Mouse (Mus musculus): Measurements from ENCODE around the gene Cyb561a3.

Gene Cyb561a3

DNA sequence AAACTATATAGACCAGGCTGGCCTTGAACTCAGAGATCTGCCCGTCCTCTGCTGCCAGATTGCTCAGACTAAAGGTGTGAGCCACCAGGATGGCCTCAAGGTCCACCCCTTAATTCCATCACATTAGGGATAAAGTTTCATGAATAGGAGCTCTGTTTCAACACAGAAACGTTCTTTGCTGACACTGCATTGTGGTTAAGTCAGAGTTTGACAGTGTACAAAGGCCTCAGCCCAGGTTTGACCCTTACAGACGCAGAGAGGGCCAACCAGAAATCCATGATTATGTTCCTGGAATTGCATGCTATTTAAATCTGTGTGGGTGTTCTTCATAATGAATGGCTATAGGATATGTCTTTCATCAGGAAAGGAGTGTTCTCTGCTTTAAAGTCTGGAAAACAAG lies 13.3 kb downstream of the Cyb561a3 start:
- no peak for DNase-seq (ENCODE audit: low read depth, low spot score)

DNA sequence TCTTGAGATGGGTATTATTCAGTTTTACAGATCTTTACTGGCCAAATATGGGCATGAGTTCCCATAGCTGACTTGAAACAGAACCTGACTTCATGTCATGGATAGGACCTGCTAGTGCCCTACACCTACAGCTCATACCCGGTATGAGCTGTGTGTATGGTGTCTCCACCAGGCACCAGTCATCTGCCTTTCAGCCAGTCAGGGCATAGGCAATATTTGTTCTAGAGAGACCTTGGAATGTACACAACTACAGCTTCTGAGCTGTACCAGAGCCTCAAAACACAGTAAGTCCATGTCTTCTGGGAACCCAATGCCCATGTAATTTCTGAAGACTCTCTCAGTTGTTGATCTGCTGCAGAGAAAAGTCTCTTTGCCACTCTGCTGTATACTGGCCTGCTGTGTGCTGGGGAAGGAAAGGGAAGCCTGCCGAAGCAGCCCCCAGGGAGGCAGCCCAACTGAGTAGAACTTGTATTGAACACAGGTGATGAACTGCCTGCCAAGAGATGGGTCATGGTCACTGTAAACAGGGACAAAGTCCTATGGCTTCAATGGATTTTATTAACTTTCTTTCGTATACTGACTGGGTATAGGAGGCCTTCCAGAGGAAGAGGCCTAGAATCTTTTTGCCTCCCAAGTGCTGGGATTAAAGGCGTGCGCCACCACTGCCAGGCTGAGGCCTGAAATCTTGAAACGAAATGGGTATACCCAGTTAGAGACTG lies 14.8 kb downstream of the Cyb561a3 start:
- DNase-seq (ENCODE audit: low read depth, low spot score), result no peak

GRCm38 (mm10) chr19:10598188-10598587 lies 21.2 kb downstream of the Cyb561a3 start:
- no peak for DNase-seq (ENCODE audit: low read depth, low spot score)

DNA sequence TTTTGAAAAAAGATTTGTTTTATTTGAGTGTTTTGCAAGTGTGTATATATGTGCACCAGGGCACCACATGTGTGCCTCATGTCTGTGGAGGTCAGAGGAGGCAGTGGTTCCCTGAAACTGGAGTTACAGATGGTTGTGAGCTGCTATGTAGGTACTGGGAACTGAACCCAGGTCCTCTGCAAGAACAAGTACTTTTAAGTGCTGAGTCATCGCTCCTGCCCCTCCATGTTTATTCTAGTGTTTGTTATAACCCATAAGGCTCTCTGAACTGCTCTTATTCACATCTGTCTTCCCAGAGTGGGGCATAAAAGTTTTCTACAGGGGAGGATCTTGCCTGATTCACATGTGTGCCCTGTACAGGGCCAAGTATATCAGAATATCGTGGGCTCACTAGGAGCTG lies 22.7 kb downstream of the Cyb561a3 start:
- no peak for DNase-seq (ENCODE audit: low read depth, low spot score)

- DNase-seq (ENCODE audit: low read depth, low spot score), result no peak
Measured at GRCm38 (mm10) chr19:10602247-10602769, 25.3 kb downstream of the Cyb561a3 start.

DNA sequence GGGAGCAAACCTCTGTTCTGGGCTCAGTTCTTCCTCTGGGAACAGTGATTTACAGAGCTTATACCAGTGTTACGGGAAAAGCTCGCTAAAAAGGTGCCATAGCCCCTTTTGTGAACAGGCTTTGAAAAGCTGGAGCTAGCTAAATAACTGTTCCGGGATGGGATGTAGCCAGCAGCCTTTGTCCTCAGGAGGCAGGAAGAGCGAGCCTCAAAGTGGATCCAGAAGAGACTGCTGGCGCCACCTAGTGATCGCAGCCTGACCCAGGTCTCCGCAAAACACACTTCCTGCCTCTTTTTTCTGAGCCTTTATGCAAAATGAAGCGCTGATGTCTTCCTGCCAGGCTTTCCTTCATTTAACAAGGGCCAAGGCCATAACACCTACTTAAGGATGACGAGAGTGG lies 25.8 kb downstream of the Cyb561a3 start:
- DNase-seq (ENCODE audit: low read depth, low spot score), result peak; percentile 93

DNA sequence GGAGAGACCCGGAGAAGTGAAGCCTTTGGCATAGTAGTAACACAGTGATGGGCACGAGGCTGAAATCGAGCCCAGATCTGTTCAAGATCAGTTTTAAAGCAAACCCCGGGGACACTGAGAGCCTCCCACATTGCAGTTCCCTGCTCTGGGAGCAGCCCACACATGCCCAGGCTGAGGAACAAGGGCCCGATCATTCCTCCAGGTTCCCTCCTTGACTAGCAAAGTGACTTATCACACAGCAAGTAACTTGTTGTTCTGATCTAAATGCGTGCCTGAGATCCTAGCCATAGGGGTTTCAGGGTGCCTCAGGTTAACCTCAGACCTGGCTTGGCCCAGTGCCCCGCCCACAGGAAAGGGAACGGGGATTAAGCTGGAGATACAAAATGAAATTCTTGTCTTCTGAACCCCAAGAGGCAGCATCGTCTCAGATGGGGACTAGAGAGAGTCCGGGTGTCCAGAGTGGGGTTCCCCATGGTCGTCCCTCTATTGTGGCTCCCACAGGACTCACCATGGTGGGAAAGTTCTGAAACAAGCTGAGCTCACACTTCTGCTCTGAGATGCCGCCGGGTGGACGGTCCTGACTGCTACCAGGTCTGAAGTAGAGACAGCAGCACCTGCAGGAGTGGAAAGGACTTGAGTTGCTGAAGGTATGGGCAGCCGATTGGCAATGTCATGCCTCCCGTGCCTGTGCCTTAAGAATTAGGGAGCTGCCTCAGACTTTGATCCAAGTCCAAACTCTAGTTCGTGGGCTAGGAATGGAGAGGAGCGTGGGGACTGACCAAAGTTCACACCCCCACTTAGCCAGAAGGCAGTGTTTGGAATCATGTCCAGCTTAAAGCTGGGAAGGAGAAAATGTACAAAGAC lies 26.9 kb downstream of the Cyb561a3 start:
- no peak for DNase-seq (ENCODE audit: low read depth, low spot score)

GRCm38 (mm10) chr19:10604534-10604933 lies 27.6 kb downstream of the Cyb561a3 start:
- DNase-seq (ENCODE audit: low read depth, low spot score), result no peak

DNA sequence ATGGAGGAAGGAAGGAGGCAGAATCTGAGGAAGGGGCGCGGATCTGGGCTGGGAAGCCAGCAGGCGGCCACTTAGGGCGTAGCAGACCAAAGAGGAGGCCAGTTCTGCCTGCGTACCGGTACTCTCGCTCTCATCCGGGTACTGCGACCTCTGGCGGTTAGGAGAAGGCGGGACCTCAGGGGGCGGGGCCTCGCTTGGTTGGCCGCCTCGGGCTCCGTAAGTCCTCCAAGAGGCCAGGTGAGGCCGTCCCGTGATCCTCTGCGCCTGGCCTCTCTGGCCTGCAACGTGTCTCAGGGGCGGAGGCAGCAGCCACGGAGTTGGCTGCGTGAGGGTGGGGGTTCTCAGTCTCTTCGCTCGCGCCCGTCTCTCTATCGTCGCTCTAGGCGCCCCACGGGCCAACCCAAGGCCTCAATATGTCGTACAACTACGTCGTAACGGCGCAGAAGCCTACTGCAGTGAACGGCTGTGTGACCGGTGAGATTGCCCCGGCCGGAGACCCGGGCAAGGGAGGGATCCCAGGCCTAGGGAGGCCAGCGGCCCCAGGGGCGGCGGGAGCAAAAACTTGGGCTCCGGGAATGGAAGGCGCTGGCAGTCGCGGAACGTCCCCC lies 28.4 kb downstream of the Cyb561a3 start, which contains the start of the genes Ddb1 and Tkfc:
Gene Ddb1, plus strand, starts transcription at position 35 of the 608 bp plus-strand sequence.
Gene Tkfc, minus strand, starts transcription at position 362 of the 608 bp plus-strand sequence.
- DNase-seq (ENCODE audit: low read depth, low spot score), result peak; percentile 99

DNA sequence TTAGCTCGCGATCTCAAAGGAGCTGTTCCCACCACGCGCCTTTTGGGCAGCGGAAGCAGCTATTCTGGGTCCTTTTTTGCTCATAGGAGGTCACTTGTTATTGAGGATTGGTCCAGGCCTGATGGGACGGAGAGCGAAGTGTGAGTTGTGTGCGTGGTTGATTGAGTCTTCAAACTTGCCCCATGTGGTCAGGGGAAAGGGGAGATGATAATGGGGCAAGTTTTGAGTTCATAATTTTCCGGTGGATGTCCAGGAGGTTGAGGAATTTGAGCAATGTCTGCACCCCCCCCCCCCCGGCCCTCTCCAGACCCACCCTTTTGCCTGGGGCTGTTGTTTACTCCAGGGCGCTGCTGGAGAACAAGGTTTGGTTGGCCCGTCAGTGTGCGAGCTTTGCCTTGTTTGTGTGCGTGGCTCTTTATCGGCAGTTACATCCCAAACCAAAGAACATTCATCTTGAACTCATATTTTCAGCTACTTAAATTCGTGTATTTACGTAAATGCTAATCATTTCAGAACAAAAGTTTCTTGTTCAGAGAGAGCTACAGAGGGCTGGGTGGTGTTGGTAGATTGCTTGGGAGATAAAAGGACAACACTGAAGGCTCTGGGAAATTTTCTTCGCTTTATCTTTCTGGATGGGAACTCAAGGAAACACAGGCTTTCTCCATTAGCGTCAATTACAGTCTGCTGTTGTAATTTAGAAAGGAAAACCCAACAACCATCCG lies 29.1 kb downstream of the Cyb561a3 start:
- DNase-seq (ENCODE audit: low read depth, low spot score), result peak; percentile 29

DNA sequence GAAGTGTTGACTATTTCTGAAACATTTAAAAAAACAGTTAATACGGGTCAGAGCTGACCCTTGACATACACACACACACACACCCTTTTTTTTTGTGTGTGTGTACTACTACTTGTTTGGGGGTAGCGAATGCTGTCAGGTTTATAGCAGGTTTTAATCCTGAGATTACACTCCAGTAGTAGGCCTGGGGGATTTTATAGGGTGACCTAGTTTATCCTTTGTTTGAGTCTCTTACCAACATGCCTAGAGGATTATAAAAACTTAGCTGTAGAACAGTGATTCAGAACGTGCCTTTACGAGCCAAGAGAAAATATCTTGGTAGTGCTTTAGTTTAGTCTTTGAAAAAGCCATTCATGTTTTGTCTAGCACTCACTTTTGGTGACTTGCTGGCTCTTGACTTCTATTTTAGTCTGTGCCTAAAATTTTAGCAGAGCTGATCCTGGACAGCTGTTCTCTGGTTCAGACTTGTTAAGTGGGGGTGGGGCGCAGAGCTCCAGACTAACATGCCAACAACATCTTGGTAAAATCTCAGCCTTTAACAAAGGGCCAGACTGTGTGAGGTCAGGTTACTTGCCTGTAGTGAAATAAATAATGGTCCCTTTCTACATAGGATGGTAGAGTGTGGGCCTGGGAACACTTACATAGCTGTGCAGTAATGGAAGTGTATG lies 31.7 kb downstream of the Cyb561a3 start:
- DNase-seq (ENCODE audit: low read depth, low spot score), result peak; percentile 30

DNA sequence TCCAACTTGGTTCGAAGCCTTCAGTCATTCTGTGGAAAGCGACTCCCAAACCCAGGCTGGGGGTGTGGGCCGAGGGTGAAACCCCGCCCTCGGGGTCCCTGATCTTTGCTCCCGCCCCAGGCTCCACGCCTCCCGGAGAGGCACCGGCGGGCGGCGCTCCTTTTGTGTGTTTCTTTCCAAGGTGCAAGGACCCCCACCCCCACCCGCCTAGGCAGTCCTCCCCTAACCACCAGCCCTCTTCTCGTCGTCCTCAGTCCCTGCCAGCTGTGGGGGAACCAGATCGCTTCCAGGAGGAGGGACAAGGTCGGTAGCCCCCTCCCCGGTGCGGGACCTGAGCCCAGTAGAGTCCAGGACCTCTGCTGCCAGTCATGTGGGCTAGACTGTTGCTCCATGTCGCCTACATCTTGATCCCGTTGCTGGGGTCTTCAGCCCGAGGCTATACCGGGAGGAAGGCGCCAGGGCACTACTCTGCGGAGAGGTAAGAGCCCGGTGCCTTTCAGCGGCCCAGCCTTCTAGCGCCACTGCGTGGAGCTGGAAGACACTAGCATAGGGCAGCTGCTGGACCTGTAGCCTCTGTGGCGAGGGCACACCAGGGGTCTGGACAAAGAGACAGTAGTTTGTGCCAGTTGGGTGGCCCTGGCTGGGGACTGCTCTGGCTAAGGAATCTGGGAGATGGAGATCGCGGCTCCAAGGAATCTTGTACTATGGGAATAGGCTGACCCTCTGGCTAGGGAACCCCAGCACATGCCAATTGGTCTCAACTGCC lies 57.3 kb downstream of the Cyb561a3 start, which contains the start of gene Vwce:
Gene Vwce, plus strand, starts transcription at position 108 of the 766 bp plus-strand sequence.
- peak; percentile 58 for DNase-seq (ENCODE audit: low read depth, low spot score)

GRCm38 (mm10) chr19:10634872-10635318 lies 57.9 kb downstream of the Cyb561a3 start:
- DNase-seq (ENCODE audit: low read depth, low spot score), result peak; percentile 54

- no peak for DNase-seq (ENCODE audit: low read depth, low spot score)
Measured at GRCm38 (mm10) chr19:10637840-10638239, 60.9 kb downstream of the Cyb561a3 start.

DNA sequence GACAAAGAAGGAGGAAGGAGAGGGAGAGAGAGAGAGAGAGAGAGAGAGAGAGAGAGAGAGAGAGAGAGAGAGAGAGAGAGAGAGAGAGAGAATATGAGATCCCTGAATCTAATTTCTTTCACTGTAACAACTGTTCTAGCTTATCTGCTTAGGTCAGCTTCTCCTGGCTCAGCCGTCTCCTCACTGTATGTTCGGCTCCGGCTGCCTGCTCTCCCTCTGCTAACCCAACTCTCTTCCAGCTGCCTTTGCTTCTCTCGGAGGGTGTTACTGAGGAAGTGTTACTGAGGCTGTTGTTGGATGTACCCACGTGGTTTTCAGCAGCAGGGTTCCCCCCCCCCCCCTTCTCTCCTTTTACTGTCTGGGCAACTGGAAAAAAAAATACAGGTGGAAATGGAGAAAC lies 63.1 kb downstream of the Cyb561a3 start:
- no peak for DNase-seq (ENCODE audit: low read depth, low spot score)

GRCm38 (mm10) chr19:10640589-10641378 lies 63.8 kb downstream of the Cyb561a3 start:
- DNase-seq (ENCODE audit: low read depth, low spot score), result no peak

Measured in forelimb bud, embryonic 11.5 days (tissue).